Mouse (Mus musculus): ENCODE results near the gene Bok. TPM values are rescaled to one million over a fixed set of nuclear protein-coding genes. Genes with fewer than 3 reads are reported as not detected.
"Not testable (repeated sequence)": the region's sequence is repeated elsewhere in the genome, so short reads cannot be mapped to it uniquely, and the experiment has no call there.

Gene Bok
- polyA plus RNA-seq, 1 experiment from 2014 or later, result 90.1 TPM

- no peak for DNase-seq
- 51% methylated on average over 7 of the region's 7 CpGs for WGBS
- H3K4me3 ChIP-seq (ENCODE audit: low read depth, low read length), result no peak overlapping the region
These were observed 29.0 kb upstream of the Bok start for GRCm38 (mm10) chr1:93656325-93657024.

DNA sequence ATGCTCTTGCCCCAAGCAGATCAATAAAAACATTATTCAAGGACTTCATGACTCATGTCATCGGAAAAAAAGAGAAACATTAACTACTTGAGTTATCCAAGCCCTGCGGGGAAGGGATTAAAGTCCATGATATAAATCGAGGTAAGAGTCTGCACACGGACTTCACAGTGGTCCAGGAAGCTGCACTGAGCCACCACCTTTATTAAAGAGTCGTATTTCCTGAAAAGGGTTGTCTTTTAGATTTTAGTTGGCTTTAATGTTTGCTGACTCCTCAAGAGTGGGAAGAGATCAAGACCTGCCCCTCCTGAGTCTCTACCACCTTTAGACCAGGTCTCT lies 28.5 kb upstream of the Bok start:
- no peak for TF ChIP-seq CTCF (IDR thresholded peaks at IDR 0.05; ENCODE audit: low read depth)
- no peak overlapping the region for H3K4me2 ChIP-seq
- H3K27me3 ChIP-seq (ENCODE audit: insufficient read depth, low read length), result no peaks in the 10 kb centered on the region
- no peaks in the 10 kb centered on the region for H3K9me3 ChIP-seq (ENCODE audit: low read depth, low read length)
- H3K27ac ChIP-seq (ENCODE audit: low read depth), result no peak overlapping the region
- no peak for ATAC-seq (ENCODE audit: insufficient read depth)
- WGBS, result 70% methylated on average over 5 of the region's 5 CpGs
- no peaks in the 10 kb centered on the region for H3K36me3 ChIP-seq (ENCODE audit: insufficient read depth)
- no peaks in the 10 kb centered on the region; the same call in 1 of the 2 replicates for H3K4me1 ChIP-seq (ENCODE audit: insufficient read depth)
- H3K4me3 ChIP-seq (ENCODE audit: low read depth, low read length), result no peak overlapping the region
- DNase-seq, result no peak
- no peak overlapping the region for H3K9ac ChIP-seq

More at GRCm38 (mm10) chr1:93656325-93657024, 29.0 kb upstream of the Bok start:
- Histone ChIP-seq H3K4me2 (no peak overlapping the region), H3K27me3 (ENCODE audit: insufficient read depth, low read length) (no peaks in the 10 kb centered on the region), H3K36me3 (ENCODE audit: insufficient read depth) (no peaks in the 10 kb centered on the region), H3K4me1 (ENCODE audit: insufficient read depth) (no peaks in the 10 kb centered on the region; the same call in 1 of the 2 replicates), H3K9me3 (ENCODE audit: low read depth, low read length) (no peaks in the 10 kb centered on the region), H3K9ac (no peak overlapping the region), H3K27ac (ENCODE audit: low read depth) (no peak overlapping the region)
- ATAC-seq (ENCODE audit: insufficient read depth), result no peak
- TF ChIP-seq CTCF (IDR thresholded peaks at IDR 0.05; ENCODE audit: low read depth), result no peak

DNA sequence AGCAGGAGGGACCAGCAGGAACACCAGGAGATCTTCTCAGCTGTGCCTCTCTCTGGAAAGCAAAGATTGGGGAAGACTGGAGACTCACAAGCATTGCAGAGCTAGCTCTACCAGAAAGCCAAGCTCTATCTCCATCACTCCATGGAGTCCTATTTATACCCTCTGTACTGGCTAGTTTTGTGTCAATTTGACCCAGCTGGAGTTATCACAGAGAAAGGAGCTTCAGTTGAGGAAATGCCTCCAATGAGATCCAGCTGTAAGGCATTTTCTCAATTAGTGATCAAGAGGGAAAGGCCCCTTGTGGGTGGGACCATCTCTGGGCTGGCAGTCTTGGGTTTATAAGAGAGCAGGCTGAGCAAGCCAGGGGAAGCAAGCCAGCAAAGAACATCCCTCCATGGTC lies 26.9 kb upstream of the Bok start, which contains the start of gene Stk25:
Stk25 (minus strand) TSS at position 101 of the 400 bp plus-strand sequence.
- not testable (repeated sequence) for DNase-seq; ATAC-seq (ENCODE audit: insufficient read depth); H3K27ac ChIP-seq (ENCODE audit: low read depth); H3K9ac ChIP-seq; H3K4me1 ChIP-seq (ENCODE audit: insufficient read depth); H3K9me3 ChIP-seq (ENCODE audit: low read depth, low read length); H3K36me3 ChIP-seq (ENCODE audit: insufficient read depth); H3K4me2 ChIP-seq; H3K4me3 ChIP-seq (ENCODE audit: low read depth, low read length); H3K27me3 ChIP-seq (ENCODE audit: insufficient read depth, low read length)

GRCm38 (mm10) chr1:93667760-93668400 lies 17.6 kb upstream of the Bok start:
- Histone ChIP-seq H3K9ac (no peak overlapping the region), H3K4me3 (ENCODE audit: low read depth, low read length) (no peak overlapping the region), H3K9me3 (ENCODE audit: low read depth, low read length) (no peaks in the 10 kb centered on the region), H3K4me1 (ENCODE audit: insufficient read depth) (no peaks in the 10 kb centered on the region), H3K36me3 (ENCODE audit: insufficient read depth) (no peaks in the 10 kb centered on the region), H3K27me3 (ENCODE audit: insufficient read depth, low read length) (no peaks in the 10 kb centered on the region), H3K27ac (ENCODE audit: low read depth) (peak overlapping the region; percentile 88), H3K4me2 (peak overlapping the region; percentile 23)
- TF ChIP-seq CTCF (IDR thresholded peaks at IDR 0.05; ENCODE audit: low read depth), result no peak
- WGBS, result 25% methylated on average over 13 of the region's 13 CpGs
- DNase-seq, result peak; percentile 53
- ATAC-seq (ENCODE audit: insufficient read depth), result peak; percentile 51

- peak overlapping the region; percentile 88 for H3K27ac ChIP-seq (ENCODE audit: low read depth)
- WGBS, result 8% methylated on average over 17 of the region's 17 CpGs
- no peaks in the 10 kb centered on the region for H3K9me3 ChIP-seq (ENCODE audit: low read depth, low read length)
- DNase-seq (peak; percentile 94), ATAC-seq (ENCODE audit: insufficient read depth) (peak; percentile 89)
- H3K4me3 ChIP-seq (ENCODE audit: low read depth, low read length), result peak overlapping the region; percentile 42
- H3K36me3 ChIP-seq (ENCODE audit: insufficient read depth), result no peaks in the 10 kb centered on the region
- peak; percentile 87 for TF ChIP-seq CTCF (IDR thresholded peaks at IDR 0.05; ENCODE audit: low read depth)
- H3K4me2 ChIP-seq, result peak overlapping the region; percentile 80
- H3K9ac ChIP-seq, result peak overlapping the region; percentile 61
- no peaks in the 10 kb centered on the region for H3K4me1 ChIP-seq (ENCODE audit: insufficient read depth)
- H3K27me3 ChIP-seq (ENCODE audit: insufficient read depth, low read length), result no peaks in the 10 kb centered on the region
These were observed 16.5 kb upstream of the Bok start for GRCm38 (mm10) chr1:93668791-93669548.

DNA sequence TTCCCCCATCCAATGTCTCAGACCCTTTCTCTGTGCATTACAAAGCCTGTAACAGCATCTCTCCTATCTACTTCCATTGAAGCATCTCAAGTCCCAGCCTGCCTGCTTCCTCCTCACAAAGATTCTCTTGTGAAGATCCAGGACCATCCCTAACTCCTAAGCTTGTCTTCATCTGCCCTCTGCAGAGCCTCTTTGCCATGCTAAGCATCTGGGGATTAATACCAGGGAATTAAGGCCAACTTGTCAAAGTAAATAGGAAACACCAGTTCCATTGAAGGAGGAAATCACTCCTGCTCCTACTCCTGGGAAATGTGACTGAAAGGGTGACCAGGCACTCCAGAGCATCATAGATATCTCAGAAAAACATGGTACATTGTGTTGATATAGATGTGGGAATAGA lies 15.5 kb upstream of the Bok start:
- no peak for TF ChIP-seq CTCF (IDR thresholded peaks at IDR 0.05; ENCODE audit: low read depth)
- DNase-seq, result no peak
- Histone ChIP-seq H3K9ac (no peak overlapping the region), H3K4me1 (ENCODE audit: insufficient read depth) (no peaks in the 10 kb centered on the region), H3K36me3 (ENCODE audit: insufficient read depth) (no peaks in the 10 kb centered on the region), H3K27me3 (ENCODE audit: insufficient read depth, low read length) (no peaks in the 10 kb centered on the region), H3K4me3 (ENCODE audit: low read depth, low read length) (no peak overlapping the region), H3K9me3 (ENCODE audit: low read depth, low read length) (no peaks in the 10 kb centered on the region), H3K27ac (ENCODE audit: low read depth) (no peak overlapping the region), H3K4me2 (no peak overlapping the region)
- no peak for ATAC-seq (ENCODE audit: insufficient read depth)

DNA sequence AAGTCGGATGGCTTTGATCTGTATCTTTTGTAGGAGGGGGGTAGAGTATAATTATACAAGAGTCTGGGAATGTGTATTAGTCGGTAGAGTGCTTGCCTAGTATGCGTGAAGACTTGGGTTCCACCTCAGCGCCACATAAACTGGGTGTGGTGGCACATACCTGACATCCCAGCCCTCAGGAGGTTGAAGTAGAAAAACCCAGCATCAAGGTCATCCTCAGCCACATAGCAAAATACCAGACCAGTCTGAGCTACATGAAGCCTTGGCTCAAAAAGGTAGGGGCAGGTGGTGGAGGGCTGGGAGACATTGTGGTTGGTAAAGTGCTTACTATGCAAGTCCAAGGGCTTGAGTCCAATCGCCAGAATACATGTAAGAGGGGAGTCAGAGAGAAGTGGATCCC lies 12.8 kb upstream of the Bok start:
- ATAC-seq (ENCODE audit: insufficient read depth), result no peak

More for the DNA sequence above, 12.8 kb upstream of the Bok start:
- TF ChIP-seq CTCF (IDR thresholded peaks at IDR 0.05; ENCODE audit: low read depth), result no peak
- H3K4me3 ChIP-seq (ENCODE audit: low read depth, low read length), result no peak overlapping the region
- no peak overlapping the region for H3K27ac ChIP-seq (ENCODE audit: low read depth)
- no peak overlapping the region for H3K9ac ChIP-seq
- no peaks in the 10 kb centered on the region for H3K36me3 ChIP-seq (ENCODE audit: insufficient read depth)
- WGBS, result 81% methylated on average over 5 of the region's 5 CpGs
- no peak overlapping the region for H3K4me2 ChIP-seq
- no peak for DNase-seq
- H3K4me1 ChIP-seq (ENCODE audit: insufficient read depth), result no peaks in the 10 kb centered on the region
- H3K9me3 ChIP-seq (ENCODE audit: low read depth, low read length), result no peaks in the 10 kb centered on the region
- no peaks in the 10 kb centered on the region for H3K27me3 ChIP-seq (ENCODE audit: insufficient read depth, low read length)
